Mouse (Mus musculus): ENCODE data around the gene Gm973. TPM values are rescaled to one million over a fixed set of nuclear protein-coding genes. Genes with fewer than 3 reads are reported as not detected.

Gm973 gene
- polyA plus RNA-seq, 1 experiment from 2014 or later = 1.2 TPM

GRCm38 (mm10) chr1:59580131-59580751, 64.2 kb downstream of the Gm973 start:
- H3K9me3 ChIP-seq = no peaks in the 10 kb centered on the region
- no peak for DNase-seq (ENCODE audit: low spot score)
- H3K27me3 ChIP-seq (replicated peaks; ENCODE audit: low read depth, poor library complexity, severe bottlenecking) = peaks cover 25% of the 10 kb centered on the region
- H3K27ac ChIP-seq (replicated peaks) = peak overlapping the region; percentile 40
- no peaks in the 10 kb centered on the region for H3K36me3 ChIP-seq (replicated peaks)
- peaks cover 38% of the 10 kb centered on the region for H3K4me1 ChIP-seq
- whole genome bisulfite sequencing = 50% methylated on average over 8 of the region's 8 CpGs
- H3K4me3 ChIP-seq = no peak overlapping the region

GRCm38 (mm10) chr1:59580880-59581279, 64.8 kb downstream of the Gm973 start:
- H3K27me3 ChIP-seq (replicated peaks; ENCODE audit: low read depth, poor library complexity, severe bottlenecking) = peaks cover 31% of the 10 kb centered on the region

GRCm38 (mm10) chr1:59584656-59585410, 68.8 kb downstream of the Gm973 start:
- Histone ChIP-seq H3K36me3 (replicated peaks) (no peaks in the 10 kb centered on the region), H3K27ac (replicated peaks) (no peak overlapping the region), H3K4me1 (peaks cover 25% of the 10 kb centered on the region), H3K27me3 (replicated peaks; ENCODE audit: low read depth, poor library complexity, severe bottlenecking) (peaks cover 28% of the 10 kb centered on the region), H3K9me3 (no peaks in the 10 kb centered on the region), H3K4me3 (peak overlapping the region; percentile 30; the same call in 1 of the 2 replicates)
- 8% methylated on average over 18 of the region's 18 CpGs for WGBS
- DNase-seq (ENCODE audit: low spot score) = peak; percentile 86

More at GRCm38 (mm10) chr1:59580880-59581279, 64.8 kb downstream of the Gm973 start:
- H3K36me3 ChIP-seq (replicated peaks) = no peaks in the 10 kb centered on the region
- no peak overlapping the region for H3K27ac ChIP-seq (replicated peaks)
- WGBS = 84% methylated on average over 3 of the region's 3 CpGs
- DNase-seq (ENCODE audit: low spot score) = no peak
- no peaks in the 10 kb centered on the region for H3K9me3 ChIP-seq
- no peak overlapping the region for H3K4me3 ChIP-seq
- H3K4me1 ChIP-seq = peaks cover 36% of the 10 kb centered on the region

- H3K4me3 ChIP-seq = no peak overlapping the region
- H3K4me1 ChIP-seq = peaks cover 24% of the 10 kb centered on the region
- WGBS = 83% methylated on average over 1 of the region's 1 CpGs
- no peak for DNase-seq (ENCODE audit: low spot score)
- no peaks in the 10 kb centered on the region for H3K36me3 ChIP-seq (replicated peaks)
- H3K27me3 ChIP-seq (replicated peaks; ENCODE audit: low read depth, poor library complexity, severe bottlenecking) = peaks cover 55% of the 10 kb centered on the region
- H3K9me3 ChIP-seq = no peaks in the 10 kb centered on the region
- H3K27ac ChIP-seq (replicated peaks) = no peak overlapping the region
These were observed 73.2 kb downstream of the Gm973 start for GRCm38 (mm10) chr1:59589271-59589670.

- DNase-seq (ENCODE audit: low spot score) = peak; percentile 45
- WGBS = 9% methylated on average over 10 of the region's 10 CpGs
- H3K27me3 ChIP-seq (replicated peaks; ENCODE audit: low read depth, poor library complexity, severe bottlenecking) = peaks cover 47% of the 10 kb centered on the region
- H3K27ac ChIP-seq (replicated peaks) = 0 out of 2 replicates have a peak overlapping the region, but pooled peaks have one; percentile 32
- no peaks in the 10 kb centered on the region for H3K36me3 ChIP-seq (replicated peaks)
- peak overlapping the region; percentile 27; the same call in 1 of the 2 replicates for H3K4me3 ChIP-seq
- peaks cover 16% of the 10 kb centered on the region for H3K4me1 ChIP-seq
- H3K9me3 ChIP-seq = no peaks in the 10 kb centered on the region
These were observed 76.3 kb downstream of the Gm973 start for GRCm38 (mm10) chr1:59592359-59592758.

GRCm38 (mm10) chr1:59592876-59593275, 76.8 kb downstream of the Gm973 start:
- peak overlapping the region; percentile 27; the same call in 1 of the 2 replicates for H3K4me3 ChIP-seq
- no peak for DNase-seq (ENCODE audit: low spot score)
- H3K27me3 ChIP-seq (replicated peaks; ENCODE audit: low read depth, poor library complexity, severe bottlenecking) = peaks cover 52% of the 10 kb centered on the region
- no peak overlapping the region for H3K27ac ChIP-seq (replicated peaks)
- 26% methylated on average over 12 of the region's 12 CpGs for WGBS
- H3K4me1 ChIP-seq = peaks cover 16% of the 10 kb centered on the region
- H3K36me3 ChIP-seq (replicated peaks) = no peaks in the 10 kb centered on the region
- no peaks in the 10 kb centered on the region for H3K9me3 ChIP-seq

- Histone ChIP-seq H3K9me3 (no peaks in the 10 kb centered on the region), H3K4me1 (peaks cover 16% of the 10 kb centered on the region), H3K36me3 (replicated peaks) (no peaks in the 10 kb centered on the region), H3K27me3 (replicated peaks; ENCODE audit: low read depth, poor library complexity, severe bottlenecking) (peaks cover 52% of the 10 kb centered on the region), H3K4me3 (no peak overlapping the region), H3K27ac (replicated peaks) (no peak overlapping the region)
- WGBS = 67% methylated on average over 2 of the region's 2 CpGs
- no peak for DNase-seq (ENCODE audit: low spot score)
These were observed 77.6 kb downstream of the Gm973 start for GRCm38 (mm10) chr1:59593622-59594035.

- 81% methylated on average over 11 of the region's 11 CpGs for WGBS
- Histone ChIP-seq H3K4me3 (no peak overlapping the region), H3K27me3 (replicated peaks; ENCODE audit: low read depth, poor library complexity, severe bottlenecking) (peaks cover 51% of the 10 kb centered on the region), H3K27ac (replicated peaks) (no peak overlapping the region), H3K9me3 (no peaks in the 10 kb centered on the region), H3K4me1 (peaks cover 16% of the 10 kb centered on the region), H3K36me3 (replicated peaks) (no peaks in the 10 kb centered on the region)
- DNase-seq (ENCODE audit: low spot score) = no peak
These were observed 78.7 kb downstream of the Gm973 start for GRCm38 (mm10) chr1:59594586-59595266.

GRCm38 (mm10) chr1:59595609-59596008, 79.5 kb downstream of the Gm973 start:
- no peaks in the 10 kb centered on the region for H3K36me3 ChIP-seq (replicated peaks)
- DNase-seq (ENCODE audit: low spot score) = no peak
- H3K4me3 ChIP-seq = no peak overlapping the region
- H3K4me1 ChIP-seq = peaks cover 16% of the 10 kb centered on the region
- H3K27me3 ChIP-seq (replicated peaks; ENCODE audit: low read depth, poor library complexity, severe bottlenecking) = peaks cover 45% of the 10 kb centered on the region
- 80% methylated on average over 9 of the region's 9 CpGs for WGBS
- no peak overlapping the region for H3K27ac ChIP-seq (replicated peaks)
- no peaks in the 10 kb centered on the region for H3K9me3 ChIP-seq

- peaks cover 12% of the 10 kb centered on the region; the same call in 1 of the 2 replicates for H3K27me3 ChIP-seq (replicated peaks; ENCODE audit: low read depth, poor library complexity, severe bottlenecking)
- 57% methylated on average over 11 of the region's 11 CpGs for WGBS
- no peaks in the 10 kb centered on the region for H3K36me3 ChIP-seq (replicated peaks)
- H3K27ac ChIP-seq (replicated peaks) = no peak overlapping the region
- peaks cover 9% of the 10 kb centered on the region for H3K4me1 ChIP-seq
- no peak overlapping the region for H3K4me3 ChIP-seq
- no peaks in the 10 kb centered on the region for H3K9me3 ChIP-seq
- no peak for DNase-seq (ENCODE audit: low spot score)
These were observed 86.7 kb downstream of the Gm973 start for GRCm38 (mm10) chr1:59602531-59603416.

- no peaks in the 10 kb centered on the region for H3K9me3 ChIP-seq
- 84% methylated on average over 2 of the region's 2 CpGs for WGBS
- H3K4me3 ChIP-seq = no peak overlapping the region
- no peak for DNase-seq (ENCODE audit: low spot score)
- H3K36me3 ChIP-seq (replicated peaks) = no peaks in the 10 kb centered on the region
- no peak overlapping the region for H3K27ac ChIP-seq (replicated peaks)
- H3K4me1 ChIP-seq = peaks cover 9% of the 10 kb centered on the region
- 0 out of 2 replicates have a peak, but pooled peaks cover 12% of the 10 kb centered on the region for H3K27me3 ChIP-seq (replicated peaks; ENCODE audit: low read depth, poor library complexity, severe bottlenecking)
These were observed 87.3 kb downstream of the Gm973 start for GRCm38 (mm10) chr1:59603417-59603712.

GRCm38 (mm10) chr1:59603893-59604292, 87.8 kb downstream of the Gm973 start:
- peak overlapping the region; percentile 31 for H3K4me3 ChIP-seq
- 0 out of 2 replicates have a peak, but pooled peaks cover 12% of the 10 kb centered on the region for H3K27me3 ChIP-seq (replicated peaks; ENCODE audit: low read depth, poor library complexity, severe bottlenecking)
- peaks cover 12% of the 10 kb centered on the region for H3K4me1 ChIP-seq
- DNase-seq (ENCODE audit: low spot score) = peak; percentile 78
- H3K36me3 ChIP-seq (replicated peaks) = no peaks in the 10 kb centered on the region
- 0 out of 2 replicates have a peak overlapping the region, but pooled peaks have one; percentile 8 for H3K27ac ChIP-seq (replicated peaks)
- 19% methylated on average over 11 of the region's 11 CpGs for WGBS
- H3K9me3 ChIP-seq = no peaks in the 10 kb centered on the region

All from embryonic facial prominence, embryonic 10.5 days (tissue).